8 mouse cellular contexts compared by ENCODE assay signal in genomic region chr5:65863349-65863749, GRCm38 (mm10). TPM values are rescaled to one million over a fixed set of nuclear protein-coding genes. Genes with fewer than 3 reads are reported as not detected.
A peak's percentile ranks its signal among the peaks of the same experiment; 100 is the strongest.
DNase-seq lines count a peak whose midpoint lies in the region; ATAC-seq and TF ChIP-seq lines count a peak whose summit lies in the region.
"Had no signal": no experiment of that assay in that cellular context is flagged by ENCODE, and none has a peak within 500 bp of the region (broad histone marks: within the 10 kb centered on the region; RNA-seq: fewer than 3 reads in every experiment).

No protein-coding gene starts in this region.

- TF ChIP-seq CTCF in heart, postnatal 0 days (IDR thresholded peaks at IDR 0.05; ENCODE audit: low read depth), result no peak

- no peaks in the 10 kb centered on the region for H3K9me3 ChIP-seq in heart, postnatal 0 days (replicated peaks; ENCODE audit: control insufficient read depth, low read length)
- H3K9me3 ChIP-seq: stomach, embryonic 15.5 days had no signal

- H3K36me3 ChIP-seq in heart, postnatal 0 days (replicated peaks; ENCODE audit: control insufficient read depth, insufficient read depth, low read length), result no peaks in the 10 kb centered on the region
- H3K36me3 ChIP-seq: stomach, embryonic 15.5 days had no signal

- peak overlapping the region; percentile 32; the same call in 1 of the 2 replicates for H3K4me3 ChIP-seq in heart, postnatal 0 days (ENCODE audit: low read depth, low read length)
- H3K4me3 ChIP-seq: stomach, embryonic 15.5 days had no signal

- no peak overlapping the region for H3K27ac ChIP-seq in heart, postnatal 0 days (ENCODE audit: low read depth)
- H3K27ac ChIP-seq: stomach, embryonic 15.5 days had no signal

- no peak overlapping the region; the same call in 1 of the 2 replicates for H3K4me2 ChIP-seq in heart, postnatal 0 days (ENCODE audit: low read depth, low read length)
- H3K4me2 ChIP-seq: stomach, embryonic 15.5 days had no signal

- H3K4me1 ChIP-seq in heart, postnatal 0 days (ENCODE audit: control insufficient read depth, insufficient read depth), result peaks cover 7% of the 10 kb centered on the region

- no peaks in the 10 kb centered on the region for H3K27me3 ChIP-seq in heart, postnatal 0 days (ENCODE audit: control insufficient read depth, insufficient read depth, low read length)
- H3K27me3 ChIP-seq: stomach, embryonic 15.5 days had no signal

- peak; percentile 66 for ATAC-seq in CD4-positive, CD25-positive, alpha-beta regulatory T cell, adult 4 months
- no peak for ATAC-seq in heart, postnatal 0 days (ENCODE audit: insufficient read depth, low read depth)
- ATAC-seq in megakaryocyte, adult 5-6 weeks (ENCODE audit: poor library complexity, severe bottlenecking), result peak; percentile 61

- DNase-seq in B cell, adult 2 months, result peak; percentile 86 to 87
- DNase-seq in heart, postnatal 0 days (ENCODE audit: low spot score), result no peak
- DNase-seq in thymus, postnatal 36 days, result peak; percentile 88 to 91
- no peak for DNase-seq in frontal cortex, postnatal 25 days (ENCODE audit: low spot score in 2 of 2)
- no peak for DNase-seq in urinary bladder, postnatal 10 days (ENCODE audit: low spot score)

- TF ChIP-seq EP300 in heart, postnatal 0 days (IDR thresholded peaks at IDR 0.05; ENCODE audit: low read depth), result no peak

- H3K9ac ChIP-seq in heart, postnatal 0 days (replicated peaks; ENCODE audit: low read depth, low read length), result no peak overlapping the region; the same call in 1 of the 2 replicates
- H3K9ac ChIP-seq: stomach, embryonic 15.5 days had no signal

- WGBS in heart, postnatal 0 days, result 58% methylated on average over 12 of the region's 12 CpGs

RNA-seq across cellular contexts. Expression of gene Rhoh, which starts 2.3 kb away (rescaled TPM):
- 100 to 1,000 TPM; 342 to 463 TPM for polyA plus RNA-seq in CD4-positive, CD25-positive, alpha-beta regulatory T cell, adult 4 months (2017; shearing (Covaris generic))
- 0.34 and 2.8 TPM in 2 replicates for total RNA-seq in heart, postnatal 0 days (2014; rRNA removed; ENCODE audit: low replicate concordance)
- 0.32 and 0.41 TPM in 2 replicates for polyA plus RNA-seq in heart, postnatal 0 days (2015; fragmentation: Nextera tagmentation; extraction: Ambion mirVana)
- total RNA-seq in megakaryocyte, adult 5-6 weeks (2015), result 6.4 and 10.8 TPM in 2 replicates
- total RNA-seq in megakaryocyte, adult 5-6 weeks (2017), result 9.3 and 10.5 TPM in 2 replicates

Comparison
In these comparisons a context has a peak if more than half of its experiments do, and no peak if none do; other contexts are left out.
1. DNase-seq: peak in B cell, adult 2 months (2 of 2) and thymus, postnatal 36 days (2 of 2); none in heart, postnatal 0 days (single experiment), frontal cortex, postnatal 25 days (0 of 2) and urinary bladder, postnatal 10 days (single experiment).